Mouse (Mus musculus) testis, adult 2 months (tissue): ENCODE results near the gene Ndrg2. TPM values are rescaled to one million over a fixed set of nuclear protein-coding genes. Genes with fewer than 3 reads are reported as not detected.
A peak's percentile ranks its signal among the peaks of the same experiment; 100 is the strongest.
"Not testable (repeated sequence)": the region's sequence is repeated elsewhere in the genome, so short reads cannot be mapped to it uniquely, and the experiment has no call there.

ENCODE experiments used
- H3K27ac ChIP-seq: fragments of 200-500 bp; 2 replicates; pipeline ENCODE4 v1.5.1; 2012; ENCODE audit warnings: low read depth, low read length; ENCODE audit not compliant: control insufficient read depth, insufficient read depth
- H3K27me3 ChIP-seq: fragments of 200-500 bp; 2 replicates; pipeline ENCODE4 v1.6.1; 2012; ENCODE audit warnings: mild to moderate bottlenecking, low read length, moderate library complexity; ENCODE audit not compliant: control insufficient read depth, insufficient read depth
- H3K36me3 ChIP-seq: fragments of 200-500 bp; 2 replicates; pipeline ENCODE4 v1.6.1; 2012; ENCODE audit warnings: mild to moderate bottlenecking, low read length; ENCODE audit not compliant: control insufficient read depth, insufficient read depth
- H3K4me1 ChIP-seq: fragments of 200-500 bp; 2 replicates; pipeline ENCODE4 v1.6.1; 2012; ENCODE audit warnings: low read length; ENCODE audit not compliant: control insufficient read depth, insufficient read depth
- H3K4me3 ChIP-seq: fragments of 200-500 bp; 2 replicates; pipeline ENCODE4 v1.5.1; 2012; ENCODE audit warnings: low read depth, mild to moderate bottlenecking, low read length, moderate library complexity, mixed read lengths; ENCODE audit not compliant: control insufficient read depth
- CTCF ChIP-seq: fragments of 200-500 bp; IDR thresholded peaks from 2 replicates; pipeline ENCODE4 v1.5.1; 2012; ENCODE audit warnings: low read depth, mild to moderate bottlenecking, inconsistent platforms, low read length, moderate library complexity; ENCODE audit not compliant: control insufficient read depth, insufficient read depth, insufficient replicate concordance
- polyA plus RNA-seq: library from polyadenylated mRNA; depleted of rRNA; stranded (reverse); fragments of >200 nt; gene quantifications from 2 replicates; pipeline ENCODE4 v1.2.3, GENCODE M21; 2012; rRNA removed

Gene Ndrg2
- polyA plus RNA-seq, 1 experiment = 31.6 TPM

DNA sequence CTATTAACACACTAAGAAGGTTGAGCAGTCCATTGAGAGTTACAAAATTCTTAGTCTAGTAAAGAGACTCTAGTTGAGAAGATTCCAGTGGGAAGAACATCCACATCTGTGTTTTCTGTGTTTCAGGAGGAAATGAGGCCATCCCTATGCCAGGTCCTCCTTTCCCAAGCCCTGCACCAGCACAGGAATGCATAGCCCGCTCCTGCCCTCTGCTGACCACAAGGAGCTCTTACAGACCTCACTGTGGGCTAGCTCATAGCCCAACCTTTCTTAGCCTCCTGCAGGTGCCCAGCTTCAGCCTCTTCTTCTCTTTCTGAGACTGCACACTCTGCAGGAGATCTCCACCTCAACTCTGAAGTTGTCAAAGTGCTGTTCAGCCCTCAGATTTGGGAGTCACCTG lies 50.4 kb downstream of the Ndrg2 start:
- H3K27me3 ChIP-seq, H3K36me3 ChIP-seq, H3K27ac ChIP-seq, H3K4me1 ChIP-seq, H3K4me3 ChIP-seq: not testable (repeated sequence)
- TF ChIP-seq CTCF = peak; percentile 43; the same call in 1 of the 2 replicates

GRCm38 (mm10) chr14:51855280-51855679 lies 58.7 kb downstream of the Ndrg2 start:
- H3K4me1 ChIP-seq, H3K4me3 ChIP-seq, H3K27ac ChIP-seq, H3K27me3 ChIP-seq, H3K36me3 ChIP-seq: not testable (repeated sequence)

Other genes starting within 250 kb of the Ndrg2 start
- gene Gm17079, start 218.7 kb downstream of the Ndrg2 start, polyA plus RNA-seq = 1.9 and 2.2 TPM in 2 replicates
- gene Gm5800, start 197.0 kb downstream of the Ndrg2 start, polyA plus RNA-seq = 7.2 and 11.5 TPM in 2 replicates
- gene Ang4, start 140.6 kb downstream of the Ndrg2 start, polyA plus RNA-seq = 0.16 TPM in 1 of 2 replicates, not detected in the other
- gene AY358078, start 114.1 kb downstream of the Ndrg2 start, polyA plus RNA-seq = 1.1 and 1.3 TPM in 2 replicates
- gene Ear6, start 60.5 kb downstream of the Ndrg2 start, polyA plus RNA-seq = 0.12 TPM in 1 of 2 replicates, not detected in the other
- gene Mettl17, start 29.3 kb downstream of the Ndrg2 start, polyA plus RNA-seq = 14.4 and 15.8 TPM in 2 replicates
- gene Slc39a2, start 21.3 kb downstream of the Ndrg2 start, polyA plus RNA-seq = 0.14 and 0.30 TPM in 2 replicates
- gene Tppp2, start 4.3 kb upstream of the Ndrg2 start, polyA plus RNA-seq = 153 and 181 TPM in 2 replicates
- 0.07 TPM in 1 of 2 replicates, not detected in the other for gene Rnase13, start 8.6 kb upstream of the Ndrg2 start, polyA plus RNA-seq
- gene Arhgef40, start 70.6 kb upstream of the Ndrg2 start, polyA plus RNA-seq = 5.6 and 6.6 TPM in 2 replicates
- 2.0 and 2.1 TPM in 2 replicates for gene Tmem253, start 101.5 kb upstream of the Ndrg2 start, polyA plus RNA-seq
- gene Zfp219, start 106.6 kb upstream of the Ndrg2 start, polyA plus RNA-seq = 161 and 174 TPM in 2 replicates
- 0.45 and 0.53 TPM in 2 replicates for gene Olfr221, start 128.3 kb upstream of the Ndrg2 start, polyA plus RNA-seq
- gene Hnrnpc, start 189.9 kb upstream of the Ndrg2 start, polyA plus RNA-seq = 55.9 and 64.2 TPM in 2 replicates
- gene Rpgrip1, start 196.5 kb upstream of the Ndrg2 start, polyA plus RNA-seq = 387 and 406 TPM in 2 replicates